Mouse (Mus musculus) lung, adult 2 months (tissue): ENCODE results near the gene Phf21b.

Experiments used
- CTCF ChIP-seq: fragments of 200-500 bp; IDR thresholded peaks from 2 replicates; pipeline ENCODE4 v1.5.1; 2011; ENCODE audit warnings: mild to moderate bottlenecking, low read length, control low read depth; ENCODE audit not compliant: insufficient read depth
- POLR2A ChIP-seq: fragments of 200-500 bp; IDR thresholded peaks from 2 replicates; pipeline ENCODE4 v1.6.1; 2011; ENCODE audit warnings: low read depth, mild to moderate bottlenecking, control low read depth, low read length, borderline replicate concordance; ENCODE audit errors: extremely low read depth

GRCm38 (mm10) chr15:84784812-84785211 lies 71.0 kb downstream of the Phf21b start:
- TF ChIP-seq CTCF = no peak
- TF ChIP-seq POLR2A = no peak
